Mouse (Mus musculus): ENCODE data around the gene Fibin.

Gene Fibin

DNA sequence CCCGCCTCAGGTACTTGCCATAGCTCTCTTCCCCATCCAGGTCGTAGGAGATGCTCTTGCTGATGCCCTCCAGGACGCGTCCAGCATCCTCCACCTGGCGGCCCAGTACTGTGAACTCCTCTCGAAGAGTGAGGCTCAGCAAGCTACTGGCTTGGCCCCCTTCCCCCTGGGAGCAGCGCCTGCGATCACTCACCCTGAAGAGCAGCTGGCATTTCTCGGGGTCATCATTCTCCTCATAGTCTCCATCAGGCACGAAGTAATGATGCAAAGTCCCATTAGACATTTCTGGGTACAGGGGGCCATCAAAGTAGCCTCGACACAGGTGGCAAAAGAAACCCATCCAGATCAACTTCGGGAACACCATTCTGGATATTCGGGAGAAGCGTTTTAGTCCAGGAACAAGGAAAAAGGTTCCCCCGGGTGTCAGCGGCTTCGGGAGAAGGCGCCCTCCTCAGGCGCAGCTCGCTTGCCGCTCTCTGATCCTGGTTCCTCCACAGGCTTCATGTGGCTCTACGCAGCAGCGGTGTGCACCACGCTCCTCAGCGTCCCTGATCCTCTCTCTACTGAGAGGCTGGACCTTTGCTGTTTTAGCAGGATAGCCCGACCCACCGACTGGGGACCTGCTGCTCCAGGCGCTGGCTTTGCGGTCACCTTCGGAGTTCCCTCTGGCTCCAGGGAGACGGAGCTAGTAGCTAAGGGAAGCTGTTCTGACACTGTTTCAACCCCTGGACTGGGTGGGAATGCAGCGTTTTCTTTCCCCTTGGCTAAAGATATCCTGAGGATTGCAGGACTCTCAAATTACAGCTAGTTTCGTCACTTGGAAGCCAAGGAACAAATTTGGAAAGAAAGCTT lies at the start of gene Fibin:
Gene Fibin (minus strand): TSS at position 752 of the 852 bp plus-strand sequence.
- in situ Hi-C loops (cut with MboI, MseI), result loop anchor here (10.0 to 25.0 kb wide), 2 partner anchors 400 to 1498 kb away; no protein-coding TSS in a partner anchor

DNA sequence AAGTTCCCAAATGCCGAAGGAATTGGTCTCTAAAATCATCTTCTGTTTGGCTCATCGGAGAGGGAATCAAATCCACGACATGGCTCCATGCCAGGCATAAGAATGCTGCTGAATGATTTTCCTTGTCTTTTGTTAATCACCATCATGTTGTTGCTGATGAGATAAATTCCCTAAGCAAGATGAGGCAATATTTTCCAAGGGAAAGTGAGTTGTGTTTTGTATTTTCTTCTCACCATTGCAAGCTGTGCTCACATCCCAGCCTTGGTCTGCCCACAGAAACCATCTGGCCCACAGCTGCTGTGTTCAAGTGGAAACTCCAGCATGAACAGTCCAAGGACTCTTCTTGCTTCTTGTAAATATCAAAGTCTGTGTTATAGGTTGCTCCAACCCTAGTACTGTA lies 48.4 kb upstream of the Fibin start:
- in situ Hi-C loops (cut with MboI, MseI), result no loop called here

DNA sequence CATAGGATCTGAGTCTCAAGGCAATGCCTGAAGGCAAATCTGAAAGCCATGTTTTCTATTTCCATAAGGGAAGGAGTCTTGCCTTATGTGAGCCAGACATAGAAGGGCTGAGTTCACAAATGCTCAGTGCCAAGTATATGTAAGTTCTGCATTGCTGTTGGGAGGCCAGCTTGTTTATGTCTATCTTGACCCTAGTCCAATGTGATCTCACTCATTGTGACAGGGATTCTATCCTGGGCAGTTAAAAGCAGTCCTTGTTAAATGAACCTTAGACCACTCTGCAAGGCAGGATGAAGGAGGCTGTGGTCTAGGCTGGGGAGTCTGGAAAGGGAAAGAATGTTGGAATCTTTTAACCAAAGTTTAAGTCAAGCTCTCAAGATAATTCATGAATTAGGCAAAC lies 45.8 kb upstream of the Fibin start:
- in situ Hi-C loops (cut with MboI, MseI), result no loop called here

DNA sequence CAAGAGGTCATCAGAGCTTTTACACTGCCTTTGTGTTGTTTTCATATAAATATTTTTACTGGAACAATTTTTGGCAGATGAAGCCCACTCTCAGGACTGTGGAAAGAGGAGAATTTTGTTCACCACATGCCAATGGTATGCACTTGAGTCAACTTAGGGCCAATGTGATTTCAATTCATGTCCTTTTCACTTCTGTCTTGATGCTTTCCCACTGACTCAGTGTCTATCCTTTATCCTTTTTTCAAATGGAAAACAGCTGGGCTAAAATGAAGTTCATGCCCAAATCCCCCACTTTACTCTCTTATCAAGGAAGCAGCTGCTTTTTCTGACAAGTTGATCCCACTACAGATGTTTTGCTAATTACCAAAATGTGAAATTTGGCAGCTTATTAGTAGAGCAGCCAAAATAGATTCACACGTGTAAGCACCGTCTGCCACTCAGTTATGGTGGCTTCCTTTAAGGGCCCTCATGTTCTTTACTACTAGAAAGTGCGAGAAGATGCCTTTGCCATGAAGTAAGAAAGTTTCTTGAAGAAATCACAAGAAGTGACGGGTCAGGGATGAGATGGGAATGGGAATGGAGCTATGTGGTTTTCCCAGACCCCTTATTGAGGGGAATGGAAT lies 29.8 kb upstream of the Fibin start:
- in situ Hi-C loops (cut with MboI, MseI), result loop anchor here (10.0 kb wide), 1 partner anchor 972 kb away; the partner anchor contains the start of gene Olfr1283

DNA sequence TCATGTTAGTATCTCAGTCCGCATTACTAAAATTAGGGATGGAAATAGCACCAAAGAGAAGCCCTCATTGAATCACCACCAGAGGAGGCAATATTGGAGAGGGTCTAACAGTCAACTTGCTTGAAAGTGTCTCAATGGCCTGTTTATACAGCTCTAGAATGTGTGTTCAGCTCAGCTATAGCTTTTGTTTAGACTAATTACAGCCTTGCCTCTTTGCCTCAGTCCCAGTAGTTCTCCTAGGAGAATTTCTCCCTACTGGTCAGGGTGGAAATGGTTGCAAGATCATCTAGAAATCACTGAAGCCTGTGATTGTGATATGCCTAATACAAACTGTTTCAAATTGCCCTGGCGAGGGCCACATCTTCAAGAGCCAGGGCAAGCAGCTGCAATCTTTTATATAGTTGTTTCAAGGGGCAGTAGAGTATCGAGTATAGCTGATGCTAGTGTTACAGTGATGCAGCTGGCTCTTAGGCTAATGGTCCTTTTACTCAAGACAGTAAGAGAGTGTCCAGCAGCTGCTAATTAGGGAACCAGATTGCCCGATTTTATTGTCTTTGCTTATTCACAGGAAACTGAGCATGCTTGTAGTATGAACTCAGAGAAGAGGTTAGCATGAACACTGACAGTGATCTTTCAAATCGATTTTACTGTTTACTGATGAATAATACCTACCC lies 27.9 kb upstream of the Fibin start:
- in situ Hi-C loops (cut with MboI, MseI), result loop anchor here (10.0 kb wide), 1 partner anchor 974 kb away; the partner anchor contains the start of gene Olfr1283

DNA sequence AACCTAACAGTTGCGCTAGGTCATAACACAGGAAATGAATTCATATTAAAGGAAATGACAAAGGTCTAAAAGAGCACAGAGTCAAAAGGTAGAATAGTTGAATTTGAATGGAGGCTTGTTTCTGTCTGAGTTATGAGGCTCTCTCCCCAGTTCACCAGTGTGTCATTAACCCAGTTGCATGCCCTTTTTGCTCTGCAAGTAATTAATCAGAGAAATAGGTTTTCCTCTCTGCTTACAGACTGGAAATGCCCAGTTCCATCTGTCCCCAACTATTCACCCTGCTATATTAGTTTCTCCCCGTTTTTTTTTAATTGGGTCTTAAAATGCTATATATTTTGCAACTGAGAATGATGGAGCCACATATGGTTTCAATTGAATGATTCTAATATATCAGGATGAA lies 16.8 kb upstream of the Fibin start:
- in situ Hi-C loops (cut with MboI, MseI), result no loop called here

DNA sequence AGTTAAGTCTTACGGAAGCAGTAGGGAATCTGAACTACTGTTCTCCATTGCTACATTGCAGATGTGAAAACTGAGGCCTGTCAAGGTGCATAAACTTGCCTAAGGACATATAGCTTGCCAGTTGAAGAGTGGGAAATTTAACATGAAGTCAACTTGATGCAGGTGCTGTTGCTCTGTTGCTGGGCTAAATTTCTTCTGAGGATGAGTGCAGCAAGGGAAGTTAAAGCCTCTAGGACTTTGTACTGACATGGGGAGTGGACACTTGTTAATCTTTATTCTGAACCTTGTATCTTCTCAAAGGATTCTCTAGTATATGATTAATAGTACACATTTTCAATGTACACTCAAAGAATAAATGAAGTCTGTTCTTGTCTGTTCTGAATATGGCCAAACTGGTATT lies 13.7 kb upstream of the Fibin start:
- in situ Hi-C loops (cut with MboI, MseI), result no loop called here

DNA sequence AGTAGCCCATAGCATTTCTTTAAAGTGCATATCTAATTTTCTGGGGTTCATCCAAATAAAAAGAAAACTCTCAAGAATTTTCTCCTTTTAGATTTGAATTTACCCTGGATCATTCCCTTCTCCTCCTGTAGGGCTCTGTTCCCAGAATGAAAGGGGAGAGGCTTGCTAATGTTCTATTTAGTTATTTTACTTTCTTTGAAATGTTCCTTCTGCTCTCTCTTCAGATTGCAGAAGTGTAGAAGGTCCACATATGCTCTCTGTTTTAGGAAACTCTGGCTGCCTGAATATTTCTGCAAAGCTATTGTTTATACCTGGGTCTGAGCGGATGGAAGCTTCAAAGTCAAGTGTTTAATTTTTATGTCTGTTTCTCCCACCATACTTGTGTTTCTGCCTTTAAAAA lies 12.5 kb upstream of the Fibin start:
- in situ Hi-C loops (cut with MboI, MseI), result no loop called here

DNA sequence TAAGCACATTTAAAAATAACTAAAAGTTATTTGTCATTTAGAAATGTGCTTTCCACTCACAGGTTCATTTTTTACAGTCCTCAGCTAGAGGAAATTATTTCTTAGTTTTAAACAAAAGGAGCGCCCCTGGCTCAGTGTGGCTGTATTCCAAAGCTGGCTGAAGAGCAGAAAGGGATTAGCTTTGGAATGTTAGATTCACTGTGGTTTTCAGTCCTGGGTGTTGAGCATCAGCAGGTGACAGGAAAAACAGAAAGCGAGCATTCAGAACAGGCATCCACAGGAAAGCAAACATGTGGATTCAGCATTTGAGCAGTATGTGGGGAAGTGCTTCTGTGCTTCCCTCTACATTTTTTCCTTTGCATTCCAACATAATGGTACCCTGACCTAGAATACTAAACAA lies 10.2 kb upstream of the Fibin start:
- in situ Hi-C loops (cut with MboI, MseI), result loop anchor here (25.0 kb wide), 1 partner anchor 411 kb away; no protein-coding TSS in a partner anchor

DNA sequence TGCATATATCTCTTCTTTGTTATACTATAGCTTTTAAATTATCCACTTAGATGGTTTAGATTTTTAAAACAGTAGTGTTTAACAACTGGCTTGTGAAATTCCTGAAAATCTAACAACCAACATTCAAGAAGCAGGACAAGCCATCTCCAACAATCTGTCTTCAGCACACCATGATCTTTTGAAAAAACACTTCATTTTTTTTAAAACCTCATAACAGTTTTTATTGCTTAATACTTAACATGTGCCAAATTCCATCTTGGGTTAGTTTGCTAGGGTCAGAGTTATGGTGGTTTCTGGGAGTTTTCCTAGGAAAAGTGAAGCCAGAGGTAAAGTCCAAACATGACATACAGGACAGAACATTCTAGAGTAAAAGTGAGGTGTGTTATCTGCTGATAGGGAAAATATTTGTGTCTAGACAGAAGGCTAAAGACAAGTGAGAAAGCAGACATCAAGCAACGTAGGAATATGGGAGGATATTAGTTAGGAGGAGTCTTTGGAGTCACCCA lies 4.5 kb upstream of the Fibin start:
- in situ Hi-C loops (cut with MboI, MseI), result loop anchor here (10.0 to 25.0 kb wide), 2 partner anchors 405 to 1503 kb away; no protein-coding TSS in a partner anchor

DNA sequence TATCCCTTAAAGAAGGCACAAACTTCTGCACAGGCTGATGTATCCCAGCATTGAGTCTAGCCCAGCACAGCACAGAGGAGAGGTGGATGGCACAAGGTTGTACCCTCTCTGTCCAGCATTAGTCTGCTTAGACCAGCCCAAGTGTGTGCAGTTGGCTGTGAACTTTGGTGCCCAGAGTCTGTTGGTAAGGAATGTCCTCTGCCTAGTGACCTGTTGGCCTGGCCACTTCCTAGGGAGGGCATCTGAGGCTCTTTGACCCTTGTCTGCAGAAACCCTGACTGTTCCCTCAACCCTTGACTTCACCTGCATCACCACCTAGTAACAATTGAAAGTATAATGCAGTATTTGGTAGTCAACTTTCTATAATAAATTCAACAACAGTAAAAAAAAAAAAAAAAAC lies 2.4 kb upstream of the Fibin start:
- in situ Hi-C loops (cut with MboI, MseI), result loop anchor here (10.0 to 25.0 kb wide), 2 partner anchors 403 to 1501 kb away; no protein-coding TSS in a partner anchor

DNA sequence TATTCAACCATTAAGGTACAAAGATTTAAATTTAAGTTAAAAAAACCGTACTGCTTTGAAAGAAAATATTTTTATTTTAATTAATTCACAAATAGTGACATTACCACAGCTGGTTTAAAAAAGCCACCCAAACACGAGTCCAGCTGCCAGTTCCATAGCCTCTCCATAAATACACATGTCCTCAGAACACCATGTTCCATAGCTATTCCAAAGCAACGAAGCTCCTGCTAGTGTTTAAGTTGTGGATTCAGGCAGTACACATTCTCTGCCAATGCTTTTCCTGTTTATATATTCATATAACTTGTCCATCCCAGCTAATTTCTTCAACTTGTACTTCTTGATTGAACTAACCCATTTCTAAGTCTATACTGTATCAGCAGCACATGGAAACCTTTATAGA lies 872 bp upstream of the Fibin start:
- in situ Hi-C loops (cut with MboI, MseI), result loop anchor here (10.0 to 25.0 kb wide), 2 partner anchors 402 to 1499 kb away; no protein-coding TSS in a partner anchor

DNA sequence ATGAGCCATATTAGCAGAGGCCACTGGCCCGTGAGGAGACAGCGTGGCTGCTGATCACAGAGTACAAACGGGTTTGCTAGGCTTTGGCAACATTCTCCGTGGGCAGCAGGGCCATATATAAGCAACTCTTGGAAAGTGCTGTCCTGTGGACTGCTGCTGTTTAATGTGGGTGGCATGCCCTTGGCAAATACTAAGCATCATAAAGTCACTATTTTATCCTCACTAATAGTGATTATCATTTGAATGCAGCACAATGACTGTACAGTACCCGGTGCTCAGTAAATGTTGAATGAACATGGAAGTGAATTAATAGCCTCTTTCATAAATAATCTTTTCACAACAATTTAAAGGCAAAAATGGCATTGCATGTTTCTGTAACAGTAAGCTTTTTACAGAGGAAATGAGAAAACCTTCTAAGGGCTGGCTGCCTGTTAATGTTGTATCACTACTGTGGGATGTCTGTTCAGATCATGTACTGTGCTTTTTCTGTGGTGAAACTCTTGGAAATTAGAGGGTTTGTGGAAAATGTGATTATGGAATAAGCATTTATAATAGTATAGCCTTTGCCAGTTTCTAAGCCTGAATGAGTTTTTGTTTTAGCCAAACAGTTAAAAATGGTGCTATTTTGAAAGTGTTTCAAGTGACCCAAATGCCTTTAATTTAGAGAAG lies 9.5 kb downstream of the Fibin start:
- in situ Hi-C loops (cut with MboI, MseI), result loop anchor here (25.0 kb wide), 1 partner anchor 391 kb away; no protein-coding TSS in a partner anchor

DNA sequence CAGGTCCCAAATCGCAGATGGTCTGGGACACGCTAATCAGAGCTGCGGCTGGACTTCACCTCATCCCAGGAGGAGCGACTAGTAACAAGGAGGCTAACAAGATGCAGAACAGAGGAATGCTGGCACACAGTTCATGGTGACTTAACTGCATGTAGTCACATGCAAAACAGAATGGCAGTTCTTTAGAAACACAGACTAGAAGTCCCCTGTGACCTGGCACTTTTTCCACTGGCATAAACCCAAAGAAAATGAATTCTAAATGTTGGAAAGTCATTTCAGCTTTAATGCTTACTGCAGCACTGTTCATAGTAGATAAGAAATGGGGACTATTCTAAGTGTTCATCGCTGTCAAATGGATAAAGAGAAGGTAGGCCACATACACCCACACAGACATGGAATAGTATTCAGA lies 11.1 kb downstream of the Fibin start:
- in situ Hi-C loops (cut with MboI, MseI), result loop anchor here (25.0 kb wide), 1 partner anchor 390 kb away; no protein-coding TSS in a partner anchor

DNA sequence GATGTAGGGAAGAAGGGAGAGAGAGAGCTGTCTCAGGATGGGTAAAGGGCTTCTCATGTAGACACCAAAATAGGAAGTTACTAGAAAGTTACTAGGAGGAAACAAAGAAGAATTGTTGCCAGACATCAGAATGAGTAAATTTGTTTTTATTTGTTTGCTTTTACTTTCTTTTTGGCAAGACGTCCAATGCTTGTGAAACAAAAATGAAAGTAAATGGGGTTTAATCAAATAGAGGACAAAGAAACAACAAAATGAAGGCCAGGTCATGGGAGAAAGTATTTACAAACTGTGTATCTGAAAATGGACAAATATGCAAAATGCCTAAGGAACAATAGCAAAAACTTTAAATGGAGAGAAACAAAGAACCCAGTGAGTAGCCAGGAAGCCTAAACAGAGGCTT lies 11.6 kb downstream of the Fibin start:
- in situ Hi-C loops (cut with MboI, MseI), result loop anchor here (25.0 kb wide), 1 partner anchor 389 kb away; no protein-coding TSS in a partner anchor

DNA sequence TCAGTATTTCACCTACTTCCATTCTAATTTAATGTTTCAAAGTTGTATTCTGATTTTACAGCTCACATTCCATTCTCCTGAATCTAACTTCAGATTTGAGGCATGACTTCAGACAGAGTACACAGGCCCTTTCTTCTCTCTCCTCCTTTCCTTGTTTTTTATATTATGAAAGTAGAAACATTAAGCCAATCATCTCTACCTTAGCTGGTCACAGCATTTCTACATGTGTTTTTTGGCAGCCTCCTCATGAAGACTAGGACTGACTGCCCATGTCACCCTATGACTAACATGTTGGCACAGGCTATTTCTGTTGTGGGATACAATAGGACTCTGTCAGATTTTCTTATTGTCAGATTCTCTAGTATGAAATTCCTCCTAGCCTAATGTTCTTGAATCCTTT lies 34.0 kb downstream of the Fibin start:
- in situ Hi-C loops (cut with MboI, MseI), result no loop called here

DNA sequence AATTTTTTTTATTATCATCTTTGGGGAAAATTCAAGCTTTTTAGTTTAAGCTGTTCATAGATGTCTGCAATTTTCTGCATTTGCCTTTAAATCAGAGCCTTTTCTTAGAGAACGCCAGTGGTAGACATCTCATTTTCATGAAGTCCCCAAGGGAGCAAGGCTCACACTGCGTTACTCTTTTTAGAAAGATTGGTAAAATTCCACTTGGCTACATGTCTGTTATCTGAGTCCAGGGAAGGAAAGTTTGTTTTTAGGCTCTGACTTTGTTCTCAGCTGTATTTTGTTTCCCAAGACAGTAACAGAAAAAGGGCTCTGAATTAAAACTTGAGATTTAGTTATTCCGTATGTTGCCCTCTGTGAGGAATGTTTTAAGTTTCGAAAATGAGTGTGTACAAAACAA lies 43.0 kb downstream of the Fibin start:
- in situ Hi-C loops (cut with MboI, MseI), result no loop called here

DNA sequence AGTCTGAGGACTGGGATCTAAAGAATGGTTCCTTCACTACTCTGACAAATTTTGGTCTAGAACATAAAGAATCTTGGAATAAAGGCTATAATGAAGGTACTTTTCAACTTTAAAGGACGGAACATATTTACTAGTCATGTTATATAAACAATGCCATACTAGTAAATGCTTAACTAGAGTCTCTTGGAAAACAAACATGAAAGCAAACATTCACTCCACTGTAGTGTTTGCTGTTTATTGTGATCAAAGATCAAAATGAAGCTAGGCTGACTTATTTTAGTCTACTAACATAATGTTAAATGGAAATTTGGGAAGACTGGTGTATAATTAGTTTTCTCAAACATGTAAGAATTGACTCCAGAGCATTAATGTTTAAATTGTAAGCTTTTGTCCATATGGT lies 43.7 kb downstream of the Fibin start:
- in situ Hi-C loops (cut with MboI, MseI), result no loop called here

DNA sequence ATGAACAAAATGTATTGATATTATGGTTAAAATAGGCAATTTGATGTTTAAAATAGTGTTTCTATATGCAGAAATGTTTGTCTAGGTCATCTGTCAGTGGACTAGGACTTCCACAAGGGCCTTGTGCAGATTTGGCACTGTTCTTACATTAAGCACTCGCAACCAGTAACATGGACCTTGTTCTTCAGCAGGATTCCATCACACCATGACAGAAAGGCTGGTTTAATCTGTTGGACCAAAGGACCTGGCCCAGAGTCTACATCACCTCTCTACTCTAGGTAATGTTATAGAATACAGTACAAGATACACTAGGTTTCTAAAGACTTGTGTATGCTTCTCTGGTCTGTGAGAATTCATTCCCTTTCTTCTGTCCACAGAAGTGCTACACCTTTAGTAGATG lies 44.3 kb downstream of the Fibin start:
- in situ Hi-C loops (cut with MboI, MseI), result no loop called here

DNA sequence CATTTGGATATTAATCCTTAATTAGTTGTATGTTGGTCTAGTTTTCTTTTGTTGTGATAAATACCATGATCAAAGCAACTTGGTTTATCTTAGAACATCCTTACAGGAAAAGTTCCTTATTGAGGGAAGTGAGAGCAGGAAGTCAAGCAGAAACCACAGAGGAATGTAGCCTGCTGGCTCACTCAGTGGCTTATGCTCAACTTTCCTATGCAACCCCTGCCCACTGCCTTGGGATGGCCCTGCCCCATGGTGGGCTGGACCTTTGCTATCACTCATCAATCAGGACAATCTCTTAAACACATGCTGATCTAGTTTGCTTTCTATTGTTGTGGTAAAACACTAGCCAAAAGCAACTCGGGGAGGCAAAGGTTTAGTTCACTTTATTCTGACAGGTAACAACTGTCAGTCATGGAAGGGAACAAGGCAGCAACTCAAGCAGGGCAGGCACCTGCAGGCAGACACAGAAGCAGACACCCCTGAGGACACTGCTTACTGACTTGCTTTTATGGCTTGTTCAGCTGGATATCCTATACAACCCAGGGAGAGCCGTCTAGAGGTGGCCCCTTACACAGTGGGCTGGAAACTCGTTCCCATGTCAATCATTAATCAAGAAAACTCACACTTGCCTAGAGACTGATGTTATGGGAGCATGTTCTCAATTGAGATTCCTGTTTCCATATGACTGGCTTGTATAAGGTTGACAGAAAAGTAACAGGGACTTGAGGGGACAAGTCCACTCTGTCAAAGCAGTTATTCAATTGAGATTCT lies 46.7 kb downstream of the Fibin start:
- in situ Hi-C loops (cut with MboI, MseI), result no loop called here
